Mouse (Mus musculus): ENCODE measurements around the gene Tmc3.

DNA sequence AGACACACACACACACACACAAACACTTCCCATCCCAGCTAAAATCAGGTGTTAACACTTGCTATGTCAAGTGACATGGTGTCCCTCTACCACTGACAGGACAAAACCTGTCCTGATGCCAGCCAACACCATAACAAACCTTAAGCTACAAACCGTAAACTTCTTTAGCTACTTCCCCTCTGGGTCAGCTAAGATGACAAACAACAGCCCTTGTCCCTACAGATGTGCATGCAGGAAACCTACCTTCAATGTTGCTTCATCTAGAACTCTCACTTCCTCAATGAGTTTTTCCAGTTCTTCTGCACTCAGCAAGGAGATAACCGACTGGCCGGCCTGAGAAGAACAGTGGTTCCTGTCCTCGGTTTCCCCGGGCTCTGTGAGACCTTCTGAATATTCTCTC lies 65.9 kb downstream of the Tmc3 start:
- TF ChIP-seq CEBPB (IDR thresholded peaks at IDR 0.05; ENCODE audit: low read depth): no peak
- no peak for TF ChIP-seq FOSL1 (IDR thresholded peaks at IDR 0.05; ENCODE audit: insufficient read depth, low read length, poor library complexity, severe bottlenecking)
- TF ChIP-seq CTCF (IDR thresholded peaks at IDR 0.05; ENCODE audit: control insufficient read depth, insufficient read depth, insufficient read length): no peak
- no peak for TF ChIP-seq USF1 (IDR thresholded peaks at IDR 0.05; ENCODE audit: low read depth)

All from C2C12 (cell line).